Mouse (Mus musculus): ENCODE measurements around the gene Rfx4.

Gene Rfx4

DNA sequence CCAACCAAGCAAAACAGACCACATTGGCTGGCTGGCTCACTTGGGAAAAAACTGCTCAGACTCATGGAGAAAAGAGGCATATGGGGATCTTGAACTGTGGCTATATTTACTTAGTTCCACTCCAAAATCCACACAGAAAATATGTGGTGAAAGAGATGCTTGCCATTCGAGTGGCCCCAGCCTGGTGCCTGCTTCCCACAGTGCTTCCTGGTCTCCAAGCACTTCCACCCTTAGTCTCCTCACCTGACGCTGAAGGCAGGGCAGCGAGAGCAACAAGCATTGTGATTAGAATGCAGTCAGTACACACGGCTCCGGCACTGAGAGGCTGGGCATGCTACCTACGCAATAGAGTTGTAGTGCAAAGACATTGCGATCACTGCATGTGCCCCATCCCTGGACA, 111.7 kb downstream of the Rfx4 start:
- in situ Hi-C loops (cut with MboI) = no loop called here

DNA sequence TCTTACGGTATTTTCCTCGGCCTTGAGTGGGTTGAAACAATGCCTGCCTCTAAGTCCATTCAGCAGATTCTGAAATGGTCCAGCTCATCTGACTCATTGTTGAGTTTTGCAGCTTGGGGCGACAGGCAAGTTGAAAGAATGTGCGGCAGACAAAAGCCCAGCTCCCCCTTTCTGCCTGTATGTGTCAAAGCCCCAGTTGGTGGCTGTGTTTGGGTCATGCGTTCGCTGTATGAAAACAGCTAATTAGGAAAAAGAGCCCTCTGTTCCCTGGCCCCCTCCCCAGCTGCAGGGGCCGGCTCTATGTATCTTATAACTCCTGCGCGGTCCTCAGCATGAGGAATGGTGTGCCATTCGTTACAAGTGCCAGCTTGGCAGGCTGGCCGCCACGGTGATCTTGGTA, 115.4 kb downstream of the Rfx4 start:
- in situ Hi-C loops (cut with MboI) = no loop called here

DNA sequence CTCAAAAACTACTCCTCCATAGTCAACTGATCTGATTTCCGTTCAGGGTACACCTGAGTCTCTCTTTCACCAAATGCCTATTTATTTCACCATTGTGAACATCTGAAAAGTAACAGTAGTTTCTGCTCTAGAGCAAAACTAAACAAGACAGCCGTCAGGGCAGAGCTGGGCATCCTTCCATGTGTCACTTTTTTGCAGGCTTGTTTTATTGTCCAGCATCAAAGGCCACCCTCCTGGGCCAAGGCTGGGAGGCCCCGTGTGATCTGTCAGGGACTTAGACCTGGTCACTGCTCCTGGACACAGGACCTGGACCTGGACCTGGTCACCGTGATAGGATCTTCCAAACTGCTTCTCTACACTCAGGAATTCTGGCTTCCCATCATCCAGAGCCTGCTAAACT, 116.1 kb downstream of the Rfx4 start:
- in situ Hi-C loops (cut with MboI) = no loop called here

DNA sequence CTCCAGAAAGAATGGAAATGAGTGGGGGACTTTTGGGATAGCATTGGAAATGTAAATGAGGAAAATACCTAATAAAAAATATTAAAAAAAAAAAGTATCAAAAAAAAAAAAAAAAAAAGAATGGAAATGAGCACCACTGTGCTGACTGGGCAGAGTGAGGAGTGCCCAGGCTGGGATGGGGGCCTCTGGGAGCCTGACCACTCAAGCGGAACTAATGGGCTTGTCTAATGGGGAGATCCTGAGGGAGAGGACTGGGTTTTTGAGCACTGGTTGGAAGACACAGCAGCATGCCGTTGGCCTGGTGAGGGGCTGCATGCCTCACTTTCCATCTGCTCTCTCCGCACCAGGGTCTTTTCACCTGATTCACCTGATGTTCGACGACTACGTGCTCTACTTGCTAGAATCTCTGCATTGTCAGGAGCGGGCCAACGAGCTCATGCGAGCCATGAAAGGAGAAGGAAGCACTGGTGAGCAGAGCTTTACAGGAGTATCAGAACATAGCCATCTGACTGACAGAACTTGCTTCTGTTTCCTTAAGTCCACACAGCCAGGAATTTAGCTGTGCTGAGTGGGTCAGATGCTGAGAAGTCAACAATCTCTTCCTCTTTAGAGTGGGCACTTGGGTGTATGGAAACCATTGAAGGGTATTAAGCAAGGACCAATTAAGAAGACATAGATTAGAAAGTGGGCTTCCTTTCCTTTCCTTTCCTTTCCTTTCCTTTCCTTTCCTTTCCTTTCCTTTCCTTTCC, 124.1 kb downstream of the Rfx4 start:
- in situ Hi-C loops (cut with MboI) = no loop called here

DNA sequence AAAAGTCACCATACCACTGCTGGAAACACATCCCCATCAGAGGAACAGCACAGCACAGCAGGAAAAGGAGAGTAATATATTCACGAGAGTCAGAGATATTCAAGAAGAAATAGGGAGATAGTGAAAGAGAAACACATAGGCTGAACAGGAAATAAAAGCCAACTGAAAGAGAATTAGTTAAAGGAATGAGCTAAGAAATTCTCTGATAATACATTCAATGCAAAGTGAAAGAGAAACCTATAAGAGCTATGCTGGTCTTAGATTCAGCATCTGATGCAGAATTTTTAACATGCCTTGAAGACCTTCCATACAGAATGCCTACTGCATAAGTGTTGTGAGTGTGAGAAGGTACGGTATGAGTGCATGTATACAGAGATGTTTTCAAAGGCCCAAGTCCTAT, 126.7 kb downstream of the Rfx4 start:
- in situ Hi-C loops (cut with MboI) = no loop called here

DNA sequence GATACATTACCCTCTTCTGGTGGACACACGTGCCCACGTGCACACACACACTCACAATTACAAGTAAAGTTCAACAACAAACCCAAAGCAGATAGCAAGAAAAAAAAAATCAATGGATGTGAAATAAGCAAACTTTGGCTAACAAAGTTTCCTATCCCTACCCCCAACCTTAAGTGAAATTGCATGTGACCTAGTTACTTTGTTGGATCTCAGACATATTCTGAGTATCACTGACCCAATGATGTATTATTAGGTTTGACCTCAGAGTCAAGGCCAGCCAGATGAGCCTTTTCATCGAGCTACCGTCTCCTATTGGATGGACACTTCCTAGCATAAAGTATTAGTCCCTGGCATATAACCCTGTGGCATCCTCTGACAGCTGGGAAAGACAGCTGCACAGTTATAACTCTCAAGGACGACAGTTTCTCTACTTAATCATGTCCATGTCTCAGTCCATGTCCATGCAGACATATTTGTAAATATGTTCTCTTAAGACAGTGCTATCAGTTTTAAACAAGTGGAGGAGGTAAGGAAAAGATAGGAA, 129.6 kb downstream of the Rfx4 start:
- in situ Hi-C loops (cut with MboI) = no loop called here

DNA sequence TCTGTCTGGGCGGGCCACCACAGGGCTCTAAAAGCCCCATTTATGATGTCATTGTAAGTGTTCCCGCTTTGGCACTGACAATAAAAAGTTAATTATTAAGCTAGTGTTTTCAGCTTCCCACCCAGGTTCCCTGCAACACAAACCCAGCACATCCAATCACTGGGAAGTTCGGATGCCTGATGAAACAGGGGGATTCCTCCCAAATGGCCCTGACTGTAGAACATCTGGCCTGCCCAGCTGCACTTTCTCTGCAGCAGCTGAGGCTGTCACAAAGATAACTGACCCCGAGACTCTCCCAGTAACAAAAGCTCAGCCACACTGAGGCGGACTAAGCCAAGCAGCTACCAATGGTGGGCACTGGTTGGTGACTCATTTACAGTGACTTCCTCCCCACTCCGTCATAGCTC, 130.4 kb downstream of the Rfx4 start:
- in situ Hi-C loops (cut with MboI) = no loop called here

DNA sequence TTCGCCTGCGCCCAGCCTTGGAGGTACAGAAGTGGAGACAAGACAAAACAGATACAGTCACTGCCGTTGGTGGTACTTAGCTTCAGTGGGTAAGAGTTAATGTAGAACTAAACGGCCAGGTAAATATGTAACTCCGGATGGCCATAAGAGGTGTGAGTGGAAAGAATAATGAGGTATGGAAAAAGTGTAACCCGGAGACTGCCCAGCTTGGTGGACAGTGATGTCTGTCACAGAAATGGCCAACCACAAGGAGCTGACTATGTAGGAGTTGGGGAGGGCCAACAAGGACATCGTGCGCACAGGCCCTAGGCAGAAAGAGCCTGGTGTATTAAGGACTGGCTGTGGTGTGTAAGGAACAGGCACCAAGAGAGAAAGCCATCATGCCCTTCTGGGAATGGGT, 130.9 kb downstream of the Rfx4 start:
- in situ Hi-C loops (cut with MboI) = no loop called here

DNA sequence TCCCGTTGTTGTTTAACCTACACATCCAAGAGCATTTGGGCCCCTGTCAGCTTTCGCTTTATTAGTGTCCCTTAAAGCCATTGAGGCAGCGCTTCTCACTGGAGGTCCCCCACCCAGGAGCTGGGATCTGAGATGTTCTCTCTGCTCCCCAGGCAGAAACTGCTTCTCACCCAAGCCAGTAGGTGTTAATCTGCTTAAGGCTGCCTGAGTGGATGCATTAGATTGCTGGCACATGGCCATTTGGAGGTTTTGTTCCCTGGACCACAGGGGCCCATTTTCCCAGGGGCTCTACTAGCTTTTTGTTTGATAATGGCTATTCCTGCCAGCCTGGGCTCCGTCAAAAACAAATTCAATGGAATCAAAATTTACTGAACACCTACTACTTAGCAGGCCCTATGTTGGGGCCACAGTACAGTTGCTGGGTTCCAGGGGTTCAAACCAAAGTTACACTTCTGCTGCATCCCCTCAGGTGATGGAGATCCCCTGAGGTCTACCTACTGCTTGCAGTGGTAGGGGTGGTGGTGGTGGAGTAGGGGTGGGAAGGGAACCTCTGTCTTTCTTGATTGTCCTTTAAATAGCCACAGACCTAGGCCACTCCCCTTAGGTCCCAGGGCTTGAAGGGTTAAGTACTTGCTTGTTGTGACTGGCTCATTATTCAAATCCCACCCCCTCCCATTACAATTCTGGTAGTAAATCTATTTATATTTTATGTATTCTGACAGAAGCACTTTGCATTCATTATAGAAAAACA, 133.4 kb downstream of the Rfx4 start:
- in situ Hi-C loops (cut with MboI) = no loop called here

DNA sequence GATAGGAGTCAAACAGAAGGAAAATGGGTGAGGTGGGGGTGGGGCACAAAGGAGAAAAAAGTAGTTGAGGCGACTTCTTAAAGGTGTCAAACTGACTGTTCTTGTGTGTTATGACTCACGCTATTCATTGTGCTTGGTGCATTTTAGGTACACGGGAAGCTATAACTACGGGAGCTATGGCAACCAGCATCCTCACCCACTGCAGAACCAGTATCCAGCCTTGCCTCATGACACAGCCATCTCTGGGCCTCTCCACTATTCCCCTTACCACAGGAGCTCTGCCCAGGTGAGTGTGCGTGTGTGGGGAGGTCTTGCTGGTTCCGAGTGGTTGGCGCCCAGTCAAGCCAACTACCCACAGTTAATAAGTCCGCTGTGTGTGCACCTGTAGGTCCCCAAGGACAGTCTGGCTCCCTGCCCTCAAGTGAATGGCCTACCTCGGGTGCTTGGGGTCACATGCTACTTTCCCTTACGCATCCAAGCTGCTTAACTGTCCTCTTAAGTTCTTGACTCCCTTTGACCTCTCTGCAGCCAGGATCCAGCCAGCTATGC, 140.0 kb downstream of the Rfx4 start:
- in situ Hi-C loops (cut with MboI) = no loop called here

DNA sequence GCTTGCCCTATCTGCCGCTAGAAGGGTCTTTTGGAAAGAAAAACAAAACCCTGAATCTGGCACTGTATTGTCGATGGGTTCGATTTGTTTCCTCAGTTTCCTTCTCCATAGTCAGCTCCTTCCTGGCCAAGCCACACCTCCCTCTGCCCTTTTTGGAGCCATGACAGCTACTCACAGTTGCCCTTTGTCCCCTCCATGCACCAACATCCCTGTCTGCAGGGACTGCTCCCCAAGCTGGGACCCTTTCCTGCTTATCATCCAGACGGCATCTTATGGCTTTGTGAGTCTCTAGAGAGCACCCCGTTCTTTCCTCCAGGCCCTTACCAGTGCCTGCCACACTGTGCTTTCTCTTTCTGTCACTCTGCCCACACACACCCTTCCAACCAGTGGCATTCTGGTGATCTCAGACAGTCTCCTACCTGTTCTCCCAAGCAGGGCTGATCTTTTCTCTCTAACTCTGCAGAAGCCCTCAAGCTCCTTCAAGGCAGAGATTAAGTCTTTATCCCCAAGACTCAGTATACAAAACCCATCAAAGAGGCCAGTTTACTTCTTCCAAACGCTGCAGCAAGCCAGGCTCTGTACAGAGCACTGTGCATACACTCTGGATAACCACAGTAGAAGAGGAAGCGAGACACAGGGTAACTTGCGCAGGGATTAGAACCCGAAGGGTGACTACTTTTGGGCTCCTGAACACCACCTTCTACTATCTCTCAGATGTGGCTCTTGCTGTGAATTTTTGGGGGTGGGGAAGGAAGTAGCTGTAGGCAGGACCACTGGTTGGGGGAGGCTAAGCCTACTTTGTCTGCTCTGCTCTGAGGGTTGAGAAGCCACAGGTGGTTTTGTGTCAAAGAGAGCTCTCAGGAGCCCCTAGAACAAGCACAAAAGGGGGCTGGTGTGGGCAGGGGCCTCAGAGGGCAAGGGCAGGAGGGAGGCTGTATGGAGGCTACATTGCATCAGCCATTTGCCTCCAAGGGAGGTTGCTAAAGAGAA, 141.4 kb downstream of the Rfx4 start:
- in situ Hi-C loops (cut with MboI) = no loop called here

DNA sequence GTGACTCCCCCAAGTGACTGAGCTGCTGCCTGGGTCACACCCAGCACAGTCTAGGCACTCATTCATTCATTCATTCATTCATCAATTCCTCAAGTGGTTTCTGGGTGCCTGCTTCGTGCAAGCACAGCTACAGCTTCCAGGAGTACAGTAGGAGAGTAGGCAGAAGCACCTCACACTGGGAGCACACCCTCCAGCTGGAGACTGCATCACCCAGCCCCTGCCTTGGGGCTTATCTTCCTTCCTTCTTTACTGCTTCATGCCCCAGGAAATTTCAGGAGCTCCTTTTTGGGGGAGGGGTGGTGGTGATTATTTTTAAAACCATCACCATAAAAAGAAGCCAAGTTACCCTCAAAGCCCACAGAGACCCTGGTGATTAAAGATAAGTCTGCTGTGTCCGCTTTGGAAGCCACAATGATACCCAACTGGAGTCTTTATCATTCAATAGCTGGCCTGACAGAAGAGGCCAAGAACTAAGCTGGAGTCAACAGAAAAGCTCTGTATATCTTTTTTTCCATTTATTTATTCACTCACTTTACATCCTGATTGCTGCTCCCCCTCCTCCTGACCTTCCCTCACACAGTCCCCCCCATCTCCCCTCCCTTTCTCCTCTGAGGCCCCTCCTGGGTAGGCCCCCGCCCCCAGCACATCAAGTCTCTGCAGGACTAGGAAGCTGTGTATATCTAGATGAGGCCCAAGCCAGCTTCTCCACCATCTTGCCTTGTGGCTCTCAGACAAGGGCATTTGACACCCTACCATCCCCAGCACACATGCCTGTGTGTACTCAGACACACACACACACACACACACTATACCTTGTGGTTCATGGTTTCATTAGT, 142.5 kb downstream of the Rfx4 start:
- in situ Hi-C loops (cut with MboI) = no loop called here

DNA sequence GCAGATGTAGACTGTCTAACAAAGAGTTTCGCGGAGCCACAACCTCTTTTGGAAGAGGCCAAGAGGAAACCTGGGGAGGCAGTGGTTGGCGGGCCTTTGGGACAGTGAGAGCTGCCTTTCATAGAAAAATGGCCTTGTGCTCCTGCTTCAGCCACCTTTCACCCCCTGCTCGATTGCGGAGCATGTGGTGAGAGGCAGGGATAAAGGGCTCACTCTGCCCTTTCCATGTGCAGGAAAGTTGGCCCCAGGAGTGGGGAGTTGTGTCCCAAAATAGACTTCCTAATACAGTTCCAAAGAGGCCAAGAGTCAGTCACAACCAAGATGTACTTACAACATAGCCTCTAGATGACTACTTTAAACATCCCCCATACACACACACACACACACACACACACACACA, 145.8 kb downstream of the Rfx4 start:
- in situ Hi-C loops (cut with MboI) = no loop called here

DNA sequence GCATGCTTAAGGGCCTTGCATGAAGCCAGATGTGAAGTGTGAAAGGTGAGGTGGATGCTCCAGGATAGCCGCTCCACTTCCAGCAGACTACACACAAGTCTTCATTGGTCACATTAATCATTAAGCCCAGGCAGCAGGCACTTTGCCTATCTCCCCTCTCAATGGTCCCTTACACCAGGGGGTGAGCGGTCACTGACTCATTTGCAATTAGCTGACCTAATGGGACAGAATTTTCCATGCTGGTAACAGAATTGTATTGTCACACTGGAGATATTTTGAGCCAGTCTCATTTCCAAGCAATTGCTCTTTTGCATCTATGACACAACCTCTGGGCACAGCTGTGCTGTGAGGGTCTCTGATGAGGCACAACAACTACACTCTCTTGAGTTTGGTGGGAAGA, 146.4 kb downstream of the Rfx4 start:
- in situ Hi-C loops (cut with MboI) = no loop called here

DNA sequence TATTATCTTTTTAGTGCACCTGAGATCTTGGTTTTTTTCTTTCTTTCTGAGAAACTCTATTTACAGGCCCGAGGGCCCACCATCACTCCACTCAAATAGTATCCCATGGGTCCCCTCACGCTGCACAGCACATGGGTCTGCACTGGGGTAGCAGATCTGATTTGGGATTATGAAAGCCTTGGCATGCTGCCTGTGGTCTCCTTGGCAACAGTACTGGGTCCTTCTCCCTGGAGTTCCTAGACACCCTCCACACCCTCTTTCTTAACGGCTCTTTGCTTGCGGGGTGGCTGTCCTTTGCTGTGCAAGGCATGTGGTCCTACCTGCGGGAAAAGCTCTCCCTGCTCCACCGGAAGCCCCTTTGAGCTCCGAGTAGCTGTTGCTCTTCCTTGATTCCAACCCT, 147.4 kb downstream of the Rfx4 start:
- in situ Hi-C loops (cut with MboI) = no loop called here

DNA sequence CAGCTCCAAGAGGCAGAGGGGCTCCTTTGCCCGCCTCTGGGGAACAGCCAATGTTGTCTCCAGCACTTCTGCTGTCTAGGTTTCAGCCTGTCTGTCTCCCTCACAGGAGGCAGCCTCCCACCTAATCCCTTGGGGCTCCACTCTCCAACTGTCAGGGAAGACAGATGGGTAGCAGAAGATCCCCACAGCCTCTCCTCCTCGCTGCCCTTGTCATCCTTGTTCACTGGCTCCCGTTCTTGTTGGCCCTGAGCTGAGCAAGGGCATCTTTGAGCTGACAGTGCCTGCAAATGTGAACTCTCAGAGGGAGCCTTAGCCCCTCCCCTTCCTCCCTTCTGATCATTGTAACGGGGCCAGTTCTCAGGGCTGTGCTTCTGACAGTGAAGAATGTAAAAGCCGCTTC, 147.9 kb downstream of the Rfx4 start:
- in situ Hi-C loops (cut with MboI) = no loop called here

DNA sequence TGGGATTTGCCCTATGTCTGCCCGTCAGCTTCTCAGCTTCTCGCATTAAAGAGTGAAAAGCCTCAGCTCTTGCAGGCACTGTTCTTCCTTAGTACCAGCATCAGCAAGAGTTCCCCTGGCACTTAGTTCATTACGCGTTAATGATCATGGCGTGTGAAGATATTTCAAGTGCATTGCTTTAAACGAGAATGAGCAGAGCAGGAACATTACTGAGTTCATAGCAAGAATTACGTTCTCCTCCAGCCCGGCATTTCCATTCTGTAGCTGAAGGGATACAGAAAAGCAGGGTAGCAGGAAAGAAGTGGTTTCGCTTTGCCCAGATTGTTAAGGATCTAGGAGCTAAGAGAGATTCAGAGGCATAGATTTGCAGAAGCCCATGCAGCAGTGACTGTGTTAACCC, 151.0 kb downstream of the Rfx4 start:
- in situ Hi-C loops (cut with MboI) = no loop called here

DNA sequence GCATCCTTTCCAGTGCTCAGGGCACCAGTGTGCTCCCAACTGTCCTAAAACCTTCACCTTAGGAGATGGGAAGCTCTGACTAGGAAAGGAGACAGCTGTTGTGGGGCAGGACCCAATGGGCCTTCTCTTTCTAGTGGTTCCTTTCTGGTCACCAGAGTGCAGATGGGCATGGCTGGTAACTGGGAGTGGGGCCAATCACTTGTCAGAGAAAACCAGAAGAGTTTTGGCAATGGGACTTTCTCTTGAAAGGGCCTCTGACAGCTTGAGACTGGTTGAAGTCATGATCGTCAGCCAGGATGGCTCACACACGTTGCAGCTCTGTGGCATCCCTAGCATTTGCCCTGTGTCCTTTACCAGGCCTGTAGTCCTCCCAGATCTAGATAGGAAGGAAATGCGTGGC, 152.1 kb downstream of the Rfx4 start:
- in situ Hi-C loops (cut with MboI) = no loop called here

DNA sequence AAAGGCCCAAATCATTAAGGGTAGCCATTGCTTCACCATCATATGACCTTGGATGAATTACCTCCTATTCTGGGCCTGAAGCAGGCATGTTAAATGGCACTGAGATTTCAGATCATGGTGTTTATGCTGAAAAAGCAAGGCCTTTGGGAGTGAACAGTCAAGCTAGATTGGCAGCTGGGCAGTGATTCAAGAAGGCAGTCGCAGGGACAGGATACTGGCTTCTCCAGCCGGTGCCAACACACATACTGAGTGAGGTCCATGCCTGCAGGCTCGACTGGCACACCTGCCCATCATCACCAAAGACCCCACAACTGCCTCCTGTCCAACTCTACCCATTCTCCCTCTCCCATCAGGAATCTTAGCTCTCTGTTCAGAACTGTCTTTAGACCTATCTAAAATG, 152.6 kb downstream of the Rfx4 start:
- in situ Hi-C loops (cut with MboI) = no loop called here

DNA sequence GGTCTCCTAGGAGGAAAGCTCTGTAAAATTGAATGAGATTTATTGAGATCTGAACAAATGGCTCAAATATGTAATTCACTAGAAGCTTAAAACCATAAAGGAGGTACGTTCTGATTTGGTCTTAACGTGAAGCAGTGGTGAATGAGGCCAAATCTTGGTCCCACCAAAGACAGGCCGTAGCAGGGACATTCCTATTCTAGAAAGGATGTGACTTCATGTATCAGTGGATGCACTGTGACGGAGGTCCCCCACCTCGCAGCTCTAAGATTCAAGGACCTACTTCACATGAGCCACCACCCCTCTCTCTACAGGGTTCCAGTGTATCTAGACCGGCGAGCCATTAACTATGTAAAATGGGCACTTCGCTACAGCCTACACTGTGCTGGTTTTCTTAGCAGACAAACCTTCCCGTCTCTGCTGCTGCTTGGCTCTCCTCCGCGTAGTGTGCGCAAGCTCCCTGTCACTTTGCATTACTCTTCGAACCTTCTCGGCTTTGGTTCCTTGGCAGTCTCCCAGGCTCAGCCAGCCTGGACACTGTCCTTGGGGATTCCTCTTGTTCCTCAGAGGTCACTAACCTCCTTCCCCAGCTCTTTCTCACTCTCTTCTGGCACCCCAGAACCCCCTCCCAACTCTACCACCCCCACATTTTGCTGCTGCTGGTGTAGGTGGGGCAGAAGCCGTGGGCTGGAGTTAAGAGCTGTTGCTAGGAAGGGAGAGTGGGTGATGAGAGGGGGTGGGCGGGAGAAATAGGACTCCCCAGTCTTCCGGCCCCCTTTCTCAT, 153.3 kb downstream of the Rfx4 start:
- in situ Hi-C loops (cut with MboI) = no loop called here

All from mature B cell (primary cell).